Mouse (Mus musculus) midbrain, postnatal 0 days (tissue): ENCODE measurements around the gene Ngfr. TPM values are rescaled to one million over a fixed set of nuclear protein-coding genes. Genes with fewer than 3 reads are reported as not detected.

Experiments
- ATAC-seq: fragments of 200-750 bp; cut with Nextera tagmentation; 2 replicates; pipeline ENCODE4 v1.8.0; 2017; ENCODE audit warnings: moderate number of reproducible peaks, mild to moderate bottlenecking, moderate TSS enrichment, moderate library complexity; ENCODE audit not compliant: low FRiP score
- DNase-seq: peaks from one replicate; pipeline ENCODE4 v3.0.0-alpha.2; 2015; ENCODE audit warnings: low spot score
- H3K27ac ChIP-seq: fragments of 300-500 bp; sonication (generic); 2 replicates; pipeline ENCODE4 v1.5.1; 2014; ENCODE audit warnings: low read depth, mild to moderate bottlenecking, low read length, mixed read lengths
- H3K27me3 ChIP-seq: fragments of 300-500 bp; sonication (generic); 2 replicates; pipeline ENCODE4 v1.6.1; 2014; ENCODE audit warnings: low read length, control low read depth, mixed read lengths; ENCODE audit not compliant: insufficient read depth
- H3K36me3 ChIP-seq: fragments of 300-500 bp; sonication (generic); 2 replicates; pipeline ENCODE4 v1.6.1; 2014; ENCODE audit warnings: low read length, control low read depth, mixed read lengths; ENCODE audit not compliant: insufficient read depth
- H3K4me1 ChIP-seq: fragments of 300-500 bp; sonication (generic); 2 replicates; pipeline ENCODE4 v1.6.1; 2014; ENCODE audit warnings: mild to moderate bottlenecking, control low read depth, antibody characterized with exemption, low read length, mixed read lengths; ENCODE audit not compliant: insufficient read depth
- H3K4me2 ChIP-seq: fragments of 300-500 bp; sonication (generic); 2 replicates; pipeline ENCODE4 v1.6.1; 2014; ENCODE audit warnings: low read depth, mild to moderate bottlenecking, low read length, mixed read lengths; ENCODE audit not compliant: poor library complexity, severe bottlenecking
- H3K4me3 ChIP-seq: fragments of 300-500 bp; sonication (generic); 2 replicates; pipeline ENCODE4 v1.5.1; 2014; ENCODE audit warnings: low read depth, mild to moderate bottlenecking, low read length, moderate library complexity
- H3K9ac ChIP-seq: fragments of 300-500 bp; sonication (generic); replicated peaks from 2 replicates; pipeline ENCODE4 v1.6.1; 2014; ENCODE audit warnings: mild to moderate bottlenecking, low read length, moderate library complexity, mixed read lengths; ENCODE audit not compliant: poor library complexity, severe bottlenecking
- H3K9me3 ChIP-seq: fragments of 300-500 bp; sonication (generic); 2 replicates; pipeline ENCODE4 v1.6.1; 2016; ENCODE audit warnings: low read length, control low read depth
- CTCF ChIP-seq: IDR thresholded peaks from 2 replicates; pipeline ENCODE4 v1.5.1; 2016; ENCODE audit warnings: antibody characterized with exemption, mild to moderate bottlenecking
- WGBS: fragments of 180-500 bp; shearing (Covaris S2); extraction: QIAGEN DNeasy Blood & Tissue Kit; methylation state at CpG from one replicate; pipeline ENCODE4 v1.1.7; 2014; 5-methylcytosine and 5-hydroxymethylcytosine counted together
- polyA plus RNA-seq: library from polyadenylated mRNA; unstranded; fragments of >200 nt; fragmentation: Nextera tagmentation; extraction: Ambion mirVana; gene quantifications from 2 replicates; pipeline ENCODE4 v1.2.1, GENCODE M21; 2015
- total RNA-seq: library from RNA; depleted of rRNA; stranded (reverse); fragments of >200 nt; gene quantifications from 2 replicates; pipeline ENCODE4 v1.2.3, GENCODE M21; 2014

Gene Ngfr
- total and polyA plus RNA-seq, 2 experiments from 2014 or later: 5.2 to 16.9 TPM

- H3K27me3 ChIP-seq: no peaks in the 10 kb centered on the region
- TF ChIP-seq CTCF: no peak
- no peak for ATAC-seq
These were observed 29.8 kb downstream of the Ngfr start for GRCm38 (mm10) chr11:95557719-95558118.

GRCm38 (mm10) chr11:95557032-95557431 is 30.5 kb downstream of the Ngfr start:
- 84% methylated on average over 6 of the region's 6 CpGs for WGBS
- Histone ChIP-seq H3K4me1 (no peaks in the 10 kb centered on the region), H3K27me3 (no peaks in the 10 kb centered on the region), H3K27ac (no peak overlapping the region), H3K9me3 (no peaks in the 10 kb centered on the region), H3K9ac (no peak overlapping the region), H3K4me2 (no peak overlapping the region), H3K4me3 (no peak overlapping the region), H3K36me3 (no peaks in the 10 kb centered on the region)
- ATAC-seq (no peak), DNase-seq (no peak)
- no peak for TF ChIP-seq CTCF

More at GRCm38 (mm10) chr11:95557719-95558118, 29.8 kb downstream of the Ngfr start:
- Histone ChIP-seq H3K4me3 (no peak overlapping the region), H3K9me3 (no peaks in the 10 kb centered on the region), H3K27ac (no peak overlapping the region), H3K4me1 (no peaks in the 10 kb centered on the region), H3K36me3 (no peaks in the 10 kb centered on the region), H3K9ac (no peak overlapping the region), H3K4me2 (no peak overlapping the region)
- WGBS: 21% methylated on average over 6 of the region's 6 CpGs
- DNase-seq: peak; percentile 67

- no peak overlapping the region for H3K9ac ChIP-seq
- no peaks in the 10 kb centered on the region for H3K4me1 ChIP-seq
- no peak overlapping the region for H3K4me3 ChIP-seq
- H3K4me2 ChIP-seq: no peak overlapping the region
- no peak overlapping the region for H3K27ac ChIP-seq
- no peaks in the 10 kb centered on the region for H3K9me3 ChIP-seq
- no peak for ATAC-seq
- 64% methylated on average over 8 of the region's 8 CpGs for WGBS
- no peaks in the 10 kb centered on the region for H3K36me3 ChIP-seq
- no peak for DNase-seq
- H3K27me3 ChIP-seq: no peaks in the 10 kb centered on the region
- no peak for TF ChIP-seq CTCF
These were observed 32.3 kb downstream of the Ngfr start for GRCm38 (mm10) chr11:95555279-95555678.

- WGBS: 89% methylated on average over 12 of the region's 12 CpGs
- Histone ChIP-seq H3K9me3 (no peaks in the 10 kb centered on the region), H3K4me1 (no peaks in the 10 kb centered on the region), H3K9ac (no peak overlapping the region), H3K27ac (no peak overlapping the region), H3K4me2 (no peak overlapping the region), H3K4me3 (no peak overlapping the region), H3K27me3 (no peaks in the 10 kb centered on the region), H3K36me3 (no peaks in the 10 kb centered on the region)
- no peak for DNase-seq
- TF ChIP-seq CTCF: no peak
- no peak for ATAC-seq
These were observed 37.1 kb downstream of the Ngfr start for GRCm38 (mm10) chr11:95550301-95551021.

GRCm38 (mm10) chr11:95546021-95546782 is 41.3 kb downstream of the Ngfr start:
- Histone ChIP-seq H3K27ac (no peak overlapping the region), H3K4me3 (no peak overlapping the region), H3K9ac (no peak overlapping the region), H3K4me2 (no peak overlapping the region), H3K36me3 (no peaks in the 10 kb centered on the region), H3K4me1 (no peaks in the 10 kb centered on the region), H3K9me3 (no peaks in the 10 kb centered on the region), H3K27me3 (no peaks in the 10 kb centered on the region)
- WGBS: 67% methylated on average over 10 of the region's 10 CpGs
- DNase-seq: no peak
- no peak for ATAC-seq
- TF ChIP-seq CTCF: no peak
